Mouse (Mus musculus) forebrain, postnatal 0 days (tissue): ENCODE results near the gene Pias1. TPM values are rescaled to one million over a fixed set of nuclear protein-coding genes. Genes with fewer than 3 reads are reported as not detected.

Experiments
- ATAC-seq: fragments of 200-750 bp; cut with Nextera tagmentation; 2 replicates; pipeline ENCODE4 v1.8.0; 2017; ENCODE audit warnings: mild to moderate bottlenecking, moderate library complexity
- DNase-seq: peaks from one replicate; pipeline ENCODE4 v3.0.0-alpha.2; 2015
- H3K27ac ChIP-seq: fragments of 300-500 bp; sonication (generic); 2 replicates; pipeline ENCODE4 v1.5.1; 2014; ENCODE audit warnings: low read depth, mild to moderate bottlenecking, antibody characterized with exemption, low read length, moderate library complexity, mixed read lengths
- H3K27me3 ChIP-seq: fragments of 300-500 bp; sonication (generic); 2 replicates; pipeline ENCODE4 v1.6.1; 2014; ENCODE audit warnings: mild to moderate bottlenecking, low read length, mixed read lengths; ENCODE audit not compliant: insufficient read depth
- H3K36me3 ChIP-seq: fragments of 300-500 bp; sonication (generic); 2 replicates; pipeline ENCODE4 v1.6.1; 2014; ENCODE audit warnings: mild to moderate bottlenecking, moderate library complexity; ENCODE audit not compliant: insufficient read depth
- H3K4me1 ChIP-seq: fragments of 300-500 bp; sonication (generic); 2 replicates; pipeline ENCODE4 v1.6.1; 2014; ENCODE audit warnings: antibody characterized with exemption; ENCODE audit not compliant: insufficient read depth
- H3K4me2 ChIP-seq: fragments of 300-500 bp; sonication (generic); 2 replicates; pipeline ENCODE4 v1.6.1; 2014; ENCODE audit warnings: low read depth, mild to moderate bottlenecking, moderate library complexity
- H3K4me3 ChIP-seq: fragments of 300-500 bp; sonication (generic); 2 replicates; pipeline ENCODE4 v1.5.1; 2014; ENCODE audit warnings: low read depth, low read length, mixed read lengths
- H3K9ac ChIP-seq: fragments of 300-500 bp; sonication (generic); 2 replicates; pipeline ENCODE4 v1.6.1; 2014; ENCODE audit warnings: mild to moderate bottlenecking
- H3K9me3 ChIP-seq: fragments of 300-500 bp; sonication (generic); 2 replicates; pipeline ENCODE4 v1.6.1; 2016; ENCODE audit warnings: low read length
- CTCF ChIP-seq: sonication (generic); IDR thresholded peaks from 2 replicates; pipeline ENCODE4 v1.5.1; 2016; ENCODE audit warnings: antibody characterized with exemption, control low read depth, low read depth
- WGBS: fragments of 180-500 bp; shearing (Covaris S2); extraction: QIAGEN DNeasy Blood & Tissue Kit; methylation state at CpG from one replicate; pipeline ENCODE4 v1.1.7; 2014; 5-methylcytosine and 5-hydroxymethylcytosine counted together
- polyA plus RNA-seq: library from polyadenylated mRNA; unstranded; fragments of >200 nt; fragmentation: Nextera tagmentation; extraction: Ambion mirVana; gene quantifications from 2 replicates; pipeline ENCODE4 v1.2.1, GENCODE M21; 2015
- total RNA-seq: library from RNA; depleted of rRNA; stranded (reverse); fragments of >200 nt; gene quantifications from 2 replicates; pipeline ENCODE4 v1.2.3, GENCODE M21; 2014

The Pias1 gene
- total and polyA plus RNA-seq, 2 experiments from 2014 or later: 36.2 to 50.2 TPM

GRCm38 (mm10) chr9:62944063-62944462, 43.7 kb downstream of the Pias1 start:
- Histone ChIP-seq H3K36me3 (no peaks in the 10 kb centered on the region), H3K4me2 (no peak overlapping the region), H3K4me1 (no peaks in the 10 kb centered on the region), H3K4me3 (no peak overlapping the region), H3K27me3 (no peaks in the 10 kb centered on the region), H3K27ac (no peak overlapping the region), H3K9ac (no peak overlapping the region), H3K9me3 (no peaks in the 10 kb centered on the region)
- ATAC-seq (no peak), DNase-seq (no peak)
- TF ChIP-seq CTCF: no peak
- 98% methylated on average over 1 of the region's 1 CpGs for WGBS

GRCm38 (mm10) chr9:62940966-62941365, 46.8 kb downstream of the Pias1 start:
- no peaks in the 10 kb centered on the region for H3K9me3 ChIP-seq
- 84% methylated on average over 3 of the region's 3 CpGs for WGBS
- no peak for TF ChIP-seq CTCF
- no peak overlapping the region for H3K27ac ChIP-seq
- DNase-seq (no peak), ATAC-seq (no peak)
- H3K4me1 ChIP-seq: no peaks in the 10 kb centered on the region
- H3K4me2 ChIP-seq: no peak overlapping the region
- no peak overlapping the region for H3K4me3 ChIP-seq
- no peaks in the 10 kb centered on the region for H3K36me3 ChIP-seq
- no peaks in the 10 kb centered on the region for H3K27me3 ChIP-seq
- no peak overlapping the region for H3K9ac ChIP-seq

GRCm38 (mm10) chr9:62935854-62936253, 51.9 kb downstream of the Pias1 start:
- H3K9ac ChIP-seq: no peak overlapping the region
- ATAC-seq (no peak), DNase-seq (no peak)
- no peak for TF ChIP-seq CTCF
- no peak overlapping the region for H3K27ac ChIP-seq
- H3K4me1 ChIP-seq: no peaks in the 10 kb centered on the region
- 77% methylated on average over 5 of the region's 5 CpGs for WGBS
- no peaks in the 10 kb centered on the region for H3K36me3 ChIP-seq
- no peak overlapping the region for H3K4me2 ChIP-seq
- no peaks in the 10 kb centered on the region for H3K27me3 ChIP-seq
- H3K9me3 ChIP-seq: no peaks in the 10 kb centered on the region
- no peak overlapping the region for H3K4me3 ChIP-seq

- H3K9me3 ChIP-seq: no peaks in the 10 kb centered on the region
- ATAC-seq: no peak
Observed at GRCm38 (mm10) chr9:62934700-62935400, 52.9 kb downstream of the Pias1 start.

GRCm38 (mm10) chr9:62932575-62933339, 55.0 kb downstream of the Pias1 start:
- Histone ChIP-seq H3K27ac (no peak overlapping the region), H3K36me3 (no peaks in the 10 kb centered on the region), H3K4me1 (no peaks in the 10 kb centered on the region), H3K4me2 (no peak overlapping the region), H3K27me3 (no peaks in the 10 kb centered on the region), H3K9me3 (no peaks in the 10 kb centered on the region), H3K9ac (no peak overlapping the region), H3K4me3 (no peak overlapping the region)
- TF ChIP-seq CTCF: no peak
- 82% methylated on average over 4 of the region's 4 CpGs for WGBS
- no peak for ATAC-seq
- DNase-seq: no peak

More at GRCm38 (mm10) chr9:62934700-62935400, 52.9 kb downstream of the Pias1 start:
- Histone ChIP-seq H3K36me3 (no peaks in the 10 kb centered on the region), H3K27me3 (no peaks in the 10 kb centered on the region), H3K9ac (no peak overlapping the region), H3K4me1 (no peaks in the 10 kb centered on the region), H3K4me3 (no peak overlapping the region), H3K27ac (no peak overlapping the region), H3K4me2 (no peak overlapping the region)
- TF ChIP-seq CTCF: no peak
- no peak for DNase-seq
- WGBS: 71% methylated on average over 2 of the region's 2 CpGs

GRCm38 (mm10) chr9:62924886-62925610, 62.7 kb downstream of the Pias1 start:
- peaks cover 7% of the 10 kb centered on the region for H3K36me3 ChIP-seq
- H3K4me3 ChIP-seq: no peak overlapping the region
- ATAC-seq (no peak), DNase-seq (peak; percentile 27)
- H3K4me2 ChIP-seq: no peak overlapping the region
- H3K27me3 ChIP-seq: no peaks in the 10 kb centered on the region
- WGBS: 72% methylated on average over 2 of the region's 2 CpGs
- no peak overlapping the region for H3K9ac ChIP-seq
- TF ChIP-seq CTCF: no peak
- peak overlapping the region; percentile 45; the same call in 1 of the 2 replicates for H3K27ac ChIP-seq
- H3K9me3 ChIP-seq: no peaks in the 10 kb centered on the region
- peaks cover 3% of the 10 kb centered on the region; the same call in 1 of the 2 replicates for H3K4me1 ChIP-seq
